Mouse (Mus musculus): ENCODE measurements around the gene Irf2bpl.

The Irf2bpl gene

DNA sequence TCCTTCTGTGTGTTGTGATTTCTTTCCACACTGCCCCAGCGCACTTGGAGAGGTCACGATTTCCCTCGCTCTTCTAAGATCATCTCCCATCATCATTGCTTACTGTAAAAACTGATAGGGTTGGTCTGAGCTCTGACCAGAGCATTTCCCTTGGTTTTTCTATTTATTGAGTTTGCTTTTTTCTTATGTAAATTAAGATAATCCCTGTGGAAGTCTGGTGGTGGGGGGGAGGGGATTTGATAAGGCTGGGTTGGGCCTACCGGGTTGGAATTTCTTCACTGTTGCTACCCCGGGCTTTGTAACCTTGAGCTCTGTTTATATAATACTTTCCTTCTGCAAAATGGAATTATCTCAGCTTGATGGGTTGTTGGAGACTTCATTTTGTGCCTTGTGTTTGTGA lies 1.1 kb upstream of the Irf2bpl start:
- DNase-seq (ENCODE audit: low spot score in 2 of 2): no peak

GRCm38 (mm10) chr12:86885336-86885735 lies 738 bp upstream of the Irf2bpl start:
- DNase-seq (ENCODE audit: low spot score in 2 of 2): no peak

- DNase-seq (ENCODE audit: low spot score in 2 of 2): no peak
Observed at GRCm38 (mm10) chr12:86883280-86884196, 1.1 kb downstream of the Irf2bpl start.

GRCm38 (mm10) chr12:86883019-86883279 lies 1.6 kb downstream of the Irf2bpl start:
- DNase-seq (ENCODE audit: low spot score in 2 of 2): no peak

DNA sequence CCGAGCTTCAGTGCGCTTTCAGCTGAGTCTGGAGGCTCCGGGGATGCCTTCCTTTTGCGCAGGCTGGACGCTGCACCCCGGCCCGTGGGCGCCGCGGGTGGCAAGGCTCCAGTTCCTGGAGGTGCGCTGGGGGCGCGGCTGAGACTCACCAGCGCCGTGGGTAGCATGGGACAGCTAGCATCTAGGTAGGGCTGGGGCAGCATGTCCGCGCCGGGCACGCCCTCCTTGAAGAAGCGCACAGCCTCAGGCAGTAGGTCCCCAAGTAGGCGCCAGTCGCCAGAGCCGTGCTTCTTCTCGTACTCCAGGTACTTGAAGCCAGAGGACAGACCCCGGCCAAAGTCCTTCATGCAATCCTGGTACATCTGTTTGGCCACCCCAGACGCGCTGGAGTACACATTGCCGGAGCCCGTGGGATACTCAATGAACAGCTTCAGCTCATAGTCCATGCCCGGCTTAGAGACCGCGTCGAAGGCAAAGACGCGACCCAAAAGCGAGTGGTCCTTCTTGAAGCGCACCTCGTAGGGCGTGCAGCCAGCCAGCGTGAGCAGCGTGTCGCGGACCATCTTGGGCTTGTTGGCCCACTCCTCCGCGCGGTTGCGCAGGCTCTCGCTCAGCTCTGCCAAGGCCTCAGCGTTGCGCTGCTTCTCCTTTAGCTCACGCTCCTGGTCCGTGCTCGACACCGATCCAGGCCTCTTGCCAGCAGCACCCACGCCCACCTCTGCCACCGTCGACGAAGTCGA lies 2.1 kb downstream of the Irf2bpl start:
- DNase-seq (ENCODE audit: low spot score in 2 of 2): peak; percentile 66 to 76

GRCm38 (mm10) chr12:86881809-86882278 lies 2.8 kb downstream of the Irf2bpl start:
- DNase-seq (ENCODE audit: low spot score in 2 of 2): no peak

DNA sequence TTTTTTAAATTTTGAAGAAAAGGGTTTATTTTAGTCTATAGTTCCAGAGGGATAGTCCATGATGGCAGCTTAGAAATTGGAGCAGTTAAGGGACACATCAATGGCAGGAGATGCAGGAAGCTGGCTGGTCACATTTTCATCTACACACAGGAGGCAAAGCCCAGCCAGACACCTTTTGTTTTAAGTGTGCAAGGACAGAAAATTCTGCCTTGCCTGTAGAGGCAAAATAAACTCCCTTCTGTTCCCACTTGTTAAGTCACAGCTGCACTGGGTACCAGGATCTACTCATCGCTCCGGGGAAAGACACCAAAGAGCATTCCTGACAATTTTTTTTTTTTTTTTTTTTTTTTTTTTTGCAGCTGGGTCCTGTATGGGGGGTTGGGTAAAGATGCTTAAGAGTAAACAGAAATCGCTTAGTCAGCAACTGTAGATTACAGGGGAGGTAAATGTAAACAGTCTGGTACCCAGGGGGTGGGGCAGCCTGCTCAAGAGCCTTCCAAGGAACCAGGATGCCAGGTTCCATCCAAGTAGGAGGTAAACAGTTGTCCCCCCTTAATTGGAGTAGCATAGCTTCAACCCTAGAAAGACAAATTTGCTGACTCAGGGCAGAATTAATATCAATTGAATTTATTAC lies 4.4 kb downstream of the Irf2bpl start:
- DNase-seq (ENCODE audit: low spot score in 2 of 2): no peak

GRCm38 (mm10) chr12:86879446-86880085 lies 5.0 kb downstream of the Irf2bpl start:
- DNase-seq (ENCODE audit: low spot score in 2 of 2): no peak

GRCm38 (mm10) chr12:86878426-86879353 lies 5.9 kb downstream of the Irf2bpl start:
- DNase-seq (ENCODE audit: low spot score in 2 of 2): peak in 1 of 2 experiments; percentile 34

DNA sequence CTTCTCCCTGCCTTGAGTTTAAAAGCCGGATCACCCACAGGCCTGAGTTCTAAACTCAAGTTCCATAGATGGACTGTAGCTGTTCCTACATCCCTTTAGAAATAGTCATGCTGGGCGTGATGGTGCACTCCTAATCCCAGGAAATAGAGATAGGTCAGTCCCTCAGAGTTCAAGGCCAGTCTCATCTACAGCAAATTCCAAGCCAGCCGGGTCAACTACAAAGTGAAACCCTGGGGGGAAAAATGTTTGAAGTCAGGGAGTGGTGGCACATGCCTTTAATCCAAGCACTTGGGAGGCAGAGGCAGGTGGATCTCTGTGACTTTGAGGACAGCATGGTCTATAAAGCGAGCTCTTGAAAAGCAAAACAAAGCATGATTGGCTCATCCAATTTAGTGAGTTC lies 7.6 kb downstream of the Irf2bpl start:
- DNase-seq (ENCODE audit: low spot score in 2 of 2): no peak

DNA sequence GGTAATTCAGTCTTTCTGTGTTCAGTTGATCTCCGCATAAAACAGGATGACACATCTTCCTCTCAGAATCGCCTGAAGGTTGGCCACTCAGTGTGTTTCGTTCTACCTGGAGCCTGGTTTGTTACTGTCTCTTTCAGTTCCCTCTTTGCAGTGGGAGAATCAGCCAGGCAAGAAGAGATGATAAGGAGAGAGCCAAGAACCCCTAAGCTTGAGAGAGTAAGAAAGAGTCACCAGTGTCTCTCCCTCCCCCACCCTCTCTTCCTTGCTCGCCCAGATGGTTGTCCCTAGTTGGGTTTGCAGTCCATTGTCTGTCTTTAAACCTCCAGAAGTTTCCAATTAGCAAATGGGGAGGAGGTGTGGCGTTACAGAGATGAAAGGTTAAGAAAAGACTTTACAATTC lies 8.5 kb downstream of the Irf2bpl start:
- no peak for DNase-seq (ENCODE audit: low spot score in 2 of 2)

GRCm38 (mm10) chr12:86872335-86873040 lies 12.1 kb downstream of the Irf2bpl start:
- DNase-seq (ENCODE audit: low spot score in 2 of 2): no peak

DNA sequence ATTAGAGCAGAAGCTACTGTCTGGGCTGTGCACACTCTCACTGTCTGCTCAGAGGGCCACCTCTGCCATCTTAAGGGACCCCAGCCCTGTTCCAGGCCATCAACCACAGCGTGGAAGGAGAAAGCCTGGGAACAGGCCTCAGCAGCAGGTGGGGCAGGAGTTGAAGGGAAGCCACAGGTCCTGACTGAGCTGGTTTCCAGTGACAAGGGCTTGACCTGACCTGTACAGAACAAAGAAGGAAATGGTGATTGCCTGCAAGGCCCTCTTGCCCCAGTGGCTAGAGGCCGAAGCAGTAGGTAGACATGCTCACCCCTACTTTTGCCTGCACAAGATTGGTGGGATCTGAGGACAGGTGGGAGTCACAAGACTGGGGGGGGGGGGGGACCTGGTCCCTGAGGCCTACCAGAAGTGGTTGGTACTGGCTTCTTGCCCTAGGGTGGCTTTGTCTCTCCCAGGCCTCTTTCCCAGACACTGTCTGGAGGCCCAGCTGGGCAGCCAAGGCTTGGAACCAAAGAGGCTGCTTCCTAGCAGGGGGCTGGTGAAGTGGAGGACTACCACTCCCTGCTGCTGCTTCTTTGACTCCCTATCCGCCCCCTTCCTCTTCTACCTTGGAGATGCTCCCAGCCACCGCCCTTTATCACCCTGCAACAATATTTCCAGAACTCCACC lies 12.8 kb downstream of the Irf2bpl start:
- no peak for DNase-seq (ENCODE audit: low spot score in 2 of 2)

DNA sequence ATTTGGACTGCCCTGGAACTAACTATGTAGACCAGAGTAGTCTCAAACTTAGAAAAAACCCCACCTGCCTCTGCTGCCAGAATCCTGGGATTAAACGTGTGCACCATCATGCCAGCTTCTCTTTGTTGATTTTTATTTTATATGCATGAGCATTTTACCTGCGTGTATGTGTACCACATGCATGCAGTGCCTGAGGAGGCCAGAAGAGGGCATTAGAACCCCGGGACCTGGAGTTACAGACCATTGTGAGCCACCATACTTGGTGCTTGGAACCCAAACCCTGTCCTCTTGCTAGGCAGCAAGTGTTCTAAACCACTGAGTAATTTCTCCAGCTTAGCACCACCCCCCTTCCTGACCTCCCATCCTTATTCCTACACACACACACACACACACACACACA lies 13.6 kb downstream of the Irf2bpl start:
- no peak for DNase-seq (ENCODE audit: low spot score in 2 of 2)

- DNase-seq (ENCODE audit: low spot score in 2 of 2): no peak
Observed at GRCm38 (mm10) chr12:86869761-86870160, 14.8 kb downstream of the Irf2bpl start.

DNA sequence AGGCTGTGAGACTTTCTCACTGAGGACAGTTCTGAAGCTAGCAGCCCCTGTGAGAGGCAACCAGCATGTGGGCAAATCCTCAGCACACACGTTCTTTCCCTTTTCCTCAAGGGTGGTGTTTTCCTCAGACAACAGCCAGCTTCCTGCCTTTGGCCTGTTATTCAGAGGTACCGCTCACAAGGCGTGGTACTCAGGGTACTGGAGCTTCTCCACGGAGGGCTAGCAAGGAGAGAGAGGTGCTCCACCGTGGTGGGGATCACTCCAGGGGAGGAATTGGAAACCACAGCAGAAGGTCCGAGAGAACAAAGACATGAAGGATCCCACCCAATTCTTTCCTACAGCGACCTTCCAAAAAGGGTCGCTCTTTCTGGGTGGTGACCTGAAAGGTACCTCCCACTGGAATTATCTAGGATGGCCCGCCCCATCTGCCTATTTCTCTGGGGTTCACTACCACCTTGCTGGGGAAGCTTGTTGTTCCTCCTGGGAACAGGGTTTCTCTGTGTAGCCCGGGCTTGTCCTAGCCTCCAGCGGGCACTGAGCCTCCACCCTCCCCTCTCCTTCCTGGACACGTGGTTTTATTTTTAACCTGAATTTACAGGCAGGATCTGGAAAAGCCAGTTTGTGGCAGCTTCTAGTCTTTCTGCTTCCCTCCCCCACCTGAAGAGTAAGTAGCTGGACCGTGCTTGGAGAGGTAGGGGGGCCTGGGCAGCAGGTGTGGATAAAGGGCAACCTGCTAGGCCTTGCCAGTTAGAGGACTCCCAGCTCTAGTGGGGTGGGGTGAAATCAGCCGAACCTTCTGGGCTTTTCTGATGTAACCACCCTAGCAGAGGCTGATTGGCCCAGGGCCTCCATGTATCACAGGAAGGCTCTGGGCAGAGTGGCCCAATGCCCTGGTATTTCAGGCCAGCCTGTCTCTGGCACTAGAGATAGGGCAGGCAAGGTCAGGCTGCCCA lies 17.1 kb downstream of the Irf2bpl start:
- DNase-seq (ENCODE audit: low spot score in 2 of 2): no peak

GRCm38 (mm10) chr12:86864316-86865020 lies 20.1 kb downstream of the Irf2bpl start:
- DNase-seq (ENCODE audit: low spot score in 2 of 2): no peak
